Mouse (Mus musculus) stomach, postnatal 0 days (tissue): Measurements from ENCODE around the gene Acot13.
"Not testable (repeated sequence)": the region's sequence is repeated elsewhere in the genome, so short reads cannot be mapped to it uniquely, and the experiment has no call there.

Source experiments
- CTCF ChIP-seq: IDR thresholded peaks from 2 replicates; pipeline ENCODE4 v1.5.1; 2016; ENCODE audit warnings: antibody characterized with exemption, low read depth, mild to moderate bottlenecking, moderate library complexity
- EP300 ChIP-seq: optimal IDR thresholded peaks from 2 replicates; pipeline ENCODE3; 2016; ENCODE audit warnings: antibody characterized with exemption

- not testable (repeated sequence) for TF ChIP-seq CTCF, EP300
Measured at GRCm38 (mm10) chr13:24771482-24771881, 59.9 kb downstream of the Acot13 start.
